Mouse (Mus musculus) liver, embryonic 14.5 days (tissue): ENCODE measurements around the gene Ttyh2. TPM values are rescaled to one million over a fixed set of nuclear protein-coding genes. Genes with fewer than 3 reads are reported as not detected.

ENCODE experiments used
- ATAC-seq: fragments of 200-750 bp; cut with Nextera tagmentation; 2 replicates; pipeline ENCODE4 v1.8.0; 2017; ENCODE audit warnings: moderate number of reproducible peaks, mild to moderate bottlenecking, moderate library complexity; ENCODE audit not compliant: insufficient read depth
- DNase-seq, 3 experiments: peaks; one replicate each; pipeline ENCODE4 v3.0.0-alpha.2; 2012 to 2013; ENCODE audit warnings: low read depth in 3 of 3, low spot score in 3 of 3
- H3K27ac ChIP-seq: fragments of 300-500 bp; sonication (generic); 2 replicates; pipeline ENCODE4 v1.5.1; 2014; ENCODE audit warnings: moderate library complexity, mild to moderate bottlenecking, control low read depth, inconsistent platforms
- H3K27me3 ChIP-seq: fragments of 300-500 bp; sonication (generic); 2 replicates; pipeline ENCODE4 v1.6.1; 2014; ENCODE audit warnings: mild to moderate bottlenecking, low read length, moderate library complexity; ENCODE audit not compliant: control insufficient read depth, insufficient read depth
- H3K36me3 ChIP-seq: fragments of 300-500 bp; sonication (generic); replicated peaks from 2 replicates; pipeline ENCODE4 v1.6.1; 2014; ENCODE audit warnings: low read depth; ENCODE audit not compliant: control insufficient read depth, insufficient read depth
- H3K4me1 ChIP-seq, 2 experiments: fragments of 200-500 bp in 1 of 2; fragments of 300-500 bp in 1 of 2; sonication (generic) in 1 of 2; replicated peaks; 2 replicates each; pipeline ENCODE4 v1.6.1; 2012 to 2014; ENCODE audit warnings: antibody characterized with exemption in 1 of 2, inconsistent platforms in 1 of 2, low read length in 1 of 2; ENCODE audit not compliant: control insufficient read depth in 2 of 2, insufficient read depth in 2 of 2
- H3K4me2 ChIP-seq: fragments of 300-500 bp; sonication (generic); 2 replicates; pipeline ENCODE4 v1.6.1; 2014; ENCODE audit warnings: low read depth, mild to moderate bottlenecking, control low read depth, moderate library complexity
- H3K4me3 ChIP-seq, 2 experiments: fragments of 200-500 bp in 1 of 2; fragments of 300-500 bp in 1 of 2; sonication (generic) in 1 of 2; 2 replicates each; pipeline ENCODE4 v1.5.1; 2012 to 2014; ENCODE audit warnings: low read depth in 2 of 2, low read length in 2 of 2, mild to moderate bottlenecking in 2 of 2, control low read depth in 1 of 2, inconsistent platforms in 1 of 2, moderate library complexity in 1 of 2; ENCODE audit not compliant: insufficient read depth in 1 of 2
- H3K9ac ChIP-seq: fragments of 300-500 bp; sonication (generic); replicated peaks from 2 replicates; pipeline ENCODE4 v1.6.1; 2014; ENCODE audit warnings: mild to moderate bottlenecking, control low read depth, moderate library complexity
- H3K9me3 ChIP-seq: fragments of 300-500 bp; sonication (generic); 2 replicates; pipeline ENCODE4 v1.6.1; 2016; ENCODE audit warnings: low read length, mixed read lengths; ENCODE audit not compliant: control insufficient read depth
- CTCF ChIP-seq: IDR thresholded peaks from 2 replicates; pipeline ENCODE4 v1.5.1; 2016; ENCODE audit warnings: antibody characterized with exemption, low read depth, control low read depth
- EP300 ChIP-seq: IDR thresholded peaks from 2 replicates; pipeline ENCODE4 v1.6.1; 2016; ENCODE audit warnings: antibody characterized with exemption, low read depth
- WGBS: fragments of 180-500 bp; shearing (Covaris S2); extraction: QIAGEN DNeasy Blood & Tissue Kit; methylation state at CpG from one replicate; pipeline ENCODE4 v1.1.7; 2014; ENCODE audit not compliant: insufficient replicate concordance; 5-methylcytosine and 5-hydroxymethylcytosine counted together
- polyA plus RNA-seq, 2 experiments: library from polyadenylated mRNA; depleted of rRNA in 1 of 2; stranded (reverse) in 1 of 2; unstranded in 1 of 2; fragments of >200 nt; fragmentation: Nextera tagmentation in 1 of 2; extraction: Ambion mirVana in 1 of 2; gene quantifications; 2 replicates each; pipeline versions ENCODE4 v1.2.1 to v1.2.3; 2012 to 2014

The Ttyh2 gene
- polyA plus RNA-seq, 2 experiments: 2.7 to 6.5 TPM

DNA sequence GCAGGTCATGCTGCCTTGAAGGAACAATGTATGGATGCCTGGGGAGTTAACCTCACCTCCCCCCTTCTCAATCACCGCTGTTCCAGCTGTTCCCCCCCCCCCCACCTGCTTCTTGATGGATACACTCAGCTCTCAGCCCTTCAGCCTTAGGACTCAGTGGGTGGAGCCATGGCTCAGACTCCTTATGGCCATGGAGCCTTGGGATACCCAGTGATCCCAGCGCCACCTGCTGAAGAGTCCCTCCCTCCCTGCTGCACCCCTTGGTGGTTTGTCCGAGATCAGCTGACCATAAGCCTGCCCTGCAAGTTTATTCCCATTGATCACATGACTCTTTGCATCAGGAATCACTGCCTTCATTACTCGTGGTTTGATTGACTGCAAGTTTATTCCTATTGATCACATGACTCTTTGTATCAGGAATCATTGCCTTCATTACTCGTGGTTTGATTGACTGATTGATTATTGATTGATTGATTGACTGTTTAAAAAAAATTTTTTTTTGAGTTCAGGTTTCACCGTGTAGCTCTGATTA, 54.7 kb downstream of the Ttyh2 start:
- DNase-seq (no peak), ATAC-seq (no peak)
- Histone ChIP-seq H3K9me3 (no peaks in the 10 kb centered on the region), H3K4me1 (0 out of 4 replicates have a peak, but pooled peaks cover 0 to 4% of the 10 kb centered on the region in 2 experiments), H3K36me3 (no peaks in the 10 kb centered on the region), H3K4me2 (no peak overlapping the region), H3K27ac (no peak overlapping the region), H3K4me3 (no peak overlapping the region), H3K27me3 (peaks cover 4% of the 10 kb centered on the region), H3K9ac (no peak overlapping the region)
- 38% methylated on average over 6 of the region's 6 CpGs for WGBS
- TF ChIP-seq EP300 (no peak), CTCF (no peak)

DNA sequence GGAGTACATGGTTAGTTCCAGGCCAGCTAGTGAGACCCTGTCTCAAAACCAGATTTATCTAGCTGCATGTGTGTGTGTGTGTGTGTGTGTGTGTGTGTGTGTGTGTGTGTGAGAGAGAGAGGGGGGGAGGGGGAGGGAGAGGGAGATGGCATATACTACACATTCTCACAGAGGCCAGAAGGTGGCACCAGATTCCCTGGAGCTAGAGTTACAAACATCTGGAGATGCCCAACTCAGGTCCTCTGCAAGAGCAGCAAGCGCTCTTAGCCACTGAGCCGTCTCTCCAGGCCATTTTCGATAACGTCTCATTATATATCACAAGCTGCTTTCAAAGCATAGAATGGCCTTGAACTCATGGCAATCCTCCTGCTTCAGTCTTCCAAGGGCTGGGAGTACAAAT, 56.5 kb downstream of the Ttyh2 start:
- Histone ChIP-seq H3K4me1 (0 out of 4 replicates have a peak, but pooled peaks cover 0 to 2% of the 10 kb centered on the region in 2 experiments), H3K9me3 (no peaks in the 10 kb centered on the region), H3K4me3 (no peak overlapping the region), H3K27ac (no peak overlapping the region), H3K4me2 (no peak overlapping the region), H3K9ac (no peak overlapping the region), H3K36me3 (no peaks in the 10 kb centered on the region), H3K27me3 (peaks cover 3% of the 10 kb centered on the region)
- ATAC-seq (no peak), DNase-seq (no peak)
- WGBS: 74% methylated on average over 4 of the region's 4 CpGs
- no peak for TF ChIP-seq EP300
- no peak for TF ChIP-seq CTCF

DNA sequence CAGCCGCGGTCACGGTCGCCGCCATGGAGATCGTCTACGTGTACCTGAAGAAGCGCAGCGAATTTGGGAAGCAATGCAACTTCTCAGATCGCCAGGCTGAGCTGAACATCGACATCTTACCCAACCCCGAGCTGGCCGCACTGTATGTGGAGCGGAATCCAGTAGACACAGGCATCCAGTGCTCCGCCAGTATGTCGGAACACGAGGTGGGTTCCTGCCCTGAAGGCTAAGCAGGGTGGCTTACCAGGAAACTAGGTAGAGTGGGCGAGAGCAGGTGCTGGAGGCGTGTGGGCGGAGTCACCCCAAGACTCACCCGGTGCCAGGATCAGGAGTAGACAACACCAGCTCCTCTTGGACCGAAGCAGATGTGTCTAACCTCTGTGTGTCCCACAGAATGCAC, 57.7 kb downstream of the Ttyh2 start:
- TF ChIP-seq EP300 (no peak), CTCF (no peak)
- H3K27ac ChIP-seq: no peak overlapping the region
- H3K9ac ChIP-seq: no peak overlapping the region
- H3K4me3 ChIP-seq: no peak overlapping the region
- ATAC-seq (no peak), DNase-seq (no peak)
- H3K4me2 ChIP-seq: no peak overlapping the region
- 61% methylated on average over 22 of the region's 22 CpGs for WGBS
- no peaks in the 10 kb centered on the region for H3K27me3 ChIP-seq
- no peaks in the 10 kb centered on the region for H3K36me3 ChIP-seq
- H3K4me1 ChIP-seq: 0 out of 4 replicates have a peak, but pooled peaks cover 0 to 2% of the 10 kb centered on the region in 2 experiments
- H3K9me3 ChIP-seq: no peaks in the 10 kb centered on the region

DNA sequence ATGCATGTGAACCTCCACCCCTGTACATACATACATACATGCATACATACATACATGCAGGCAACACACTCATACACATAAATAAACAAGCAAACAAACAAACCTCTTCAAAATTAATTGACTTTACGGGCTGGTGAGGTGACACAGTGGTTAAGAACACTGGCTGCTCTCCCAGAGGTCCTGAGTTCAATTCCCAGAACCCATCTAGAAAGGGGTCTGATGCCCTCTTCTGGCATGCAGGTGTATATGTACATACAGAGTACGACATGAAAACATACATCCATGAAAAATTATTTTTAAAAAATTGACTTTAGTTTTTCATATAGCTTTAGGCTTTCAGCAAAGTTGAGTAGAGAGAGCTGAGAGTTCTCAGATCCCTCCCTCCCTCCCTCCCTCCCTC, 60.9 kb downstream of the Ttyh2 start:
- DNase-seq (no peak), ATAC-seq (no peak)
- H3K9ac ChIP-seq: no peak overlapping the region
- no peaks in the 10 kb centered on the region for H3K27me3 ChIP-seq
- H3K27ac ChIP-seq: no peak overlapping the region
- WGBS: 51% methylated on average over 2 of the region's 2 CpGs
- H3K4me3 ChIP-seq: no peak overlapping the region
- TF ChIP-seq CTCF (no peak), EP300 (no peak)
- H3K9me3 ChIP-seq: no peaks in the 10 kb centered on the region
- H3K36me3 ChIP-seq: no peaks in the 10 kb centered on the region
- no peaks in the 10 kb centered on the region for H3K4me1 ChIP-seq
- no peak overlapping the region for H3K4me2 ChIP-seq

DNA sequence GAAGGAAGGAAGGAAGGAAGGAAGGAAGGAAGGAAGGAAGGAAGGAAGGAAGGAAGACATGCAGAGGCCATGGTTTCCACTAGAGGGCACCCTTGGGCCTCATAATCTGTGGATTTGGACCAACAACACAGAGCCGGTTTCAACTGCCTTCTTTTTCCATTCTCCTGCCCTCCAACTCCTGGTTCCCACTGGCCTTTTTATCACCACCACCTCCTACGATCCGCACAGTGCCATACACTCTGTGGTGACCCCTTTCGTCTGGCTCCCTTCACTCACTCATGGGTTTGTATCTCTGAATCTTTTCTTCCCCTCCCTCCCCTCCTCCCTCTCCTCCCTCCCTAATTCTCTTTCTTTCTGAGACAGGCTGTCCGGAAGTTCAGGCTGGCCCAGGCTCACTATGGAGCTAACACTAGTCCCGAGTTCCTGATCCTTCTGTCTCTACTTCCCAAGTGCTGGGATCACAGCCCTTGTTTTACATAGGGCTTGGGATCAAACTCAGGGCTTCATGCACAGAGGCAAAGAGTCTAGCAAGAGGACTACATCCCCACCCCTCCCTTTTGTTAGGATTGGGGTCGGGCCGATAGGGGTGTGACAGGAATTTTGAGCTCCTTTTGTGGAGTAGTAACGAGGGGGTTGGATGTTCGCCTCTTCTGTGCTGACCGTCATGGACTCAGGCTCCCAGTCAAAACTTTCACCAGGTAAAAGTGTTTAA, 61.8 kb downstream of the Ttyh2 start:
- DNase-seq: no peak
- H3K4me3 ChIP-seq: no peak overlapping the region
- H3K4me1 ChIP-seq: no peaks in the 10 kb centered on the region
- 44% methylated on average over 11 of the region's 11 CpGs for WGBS
- no peaks in the 10 kb centered on the region for H3K9me3 ChIP-seq
- H3K36me3 ChIP-seq: no peaks in the 10 kb centered on the region
- H3K27me3 ChIP-seq: no peaks in the 10 kb centered on the region
- H3K4me2 ChIP-seq: no peak overlapping the region
- TF ChIP-seq CTCF: peak; percentile 68
- no peak for TF ChIP-seq EP300
- ATAC-seq: no peak
- H3K27ac ChIP-seq: no peak overlapping the region
- no peak overlapping the region for H3K9ac ChIP-seq
